In the genomic region with DNA sequence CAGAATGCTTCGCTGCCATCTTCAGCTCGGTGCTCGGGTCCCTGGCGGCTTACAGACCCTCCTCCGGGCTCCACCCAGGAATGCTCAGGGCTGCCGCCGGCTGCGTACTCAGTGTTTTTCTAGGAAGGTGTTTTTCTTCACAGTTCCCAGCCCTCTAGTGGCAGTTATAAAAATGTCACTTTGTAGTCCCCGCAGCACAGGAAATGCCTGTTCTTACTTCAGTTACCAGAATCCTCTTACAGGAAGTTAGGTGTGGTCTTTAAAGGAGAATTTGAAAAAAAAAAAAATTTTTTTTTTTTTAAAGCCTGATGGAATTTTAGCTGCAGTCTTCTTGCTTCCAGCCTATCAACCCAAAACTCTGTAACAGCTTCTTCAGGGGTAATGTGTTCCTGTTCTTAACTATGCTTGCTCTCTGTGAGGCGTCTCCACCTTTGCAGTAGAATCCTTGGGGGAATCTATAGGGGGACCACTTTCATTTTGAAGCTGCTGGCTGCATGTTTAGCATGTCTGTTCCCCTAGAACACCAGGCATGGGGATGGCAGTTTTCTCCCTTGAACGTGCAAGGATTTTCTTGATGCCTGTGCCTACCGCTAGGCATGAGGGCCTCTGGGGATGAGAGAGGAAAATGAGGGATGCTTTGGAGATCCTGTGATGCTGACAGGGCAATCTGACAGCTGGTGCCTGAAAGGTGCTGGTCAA, we compare ENCODE assay signal across 8 mouse cellular contexts. TPM values are rescaled to one million over a fixed set of nuclear protein-coding genes. Genes with fewer than 3 reads are reported as not detected.
DNase-seq lines count a peak whose midpoint lies in the region; ATAC-seq and TF ChIP-seq lines count a peak whose summit lies in the region.

No protein-coding gene starts in this region.

- TF ChIP-seq EP300 in lung, postnatal 0 days (IDR thresholded peaks at IDR 0.05) = no peak

- in situ Hi-C loops in Patski (cut with MboI; ENCODE audit: low pct_unique_long_range_greater_than_20kb) = no loop called here

- POLR2A ChIA-PET in Patski (lab: Charles Lee) = no interaction called here

- TF ChIP-seq CTCF in Patski (IDR thresholded peaks at IDR 0.05) = peak; percentile 78
- peak; percentile 67 for TF ChIP-seq CTCF in lung, postnatal 0 days (IDR thresholded peaks at IDR 0.05)

- peak overlapping the region; percentile 49 for H3K4me3 ChIP-seq in hindbrain, embryonic 13.5 days
- peak overlapping the region; percentile 30 for H3K4me3 ChIP-seq in lung, postnatal 0 days (ENCODE audit: low read depth, low read length)

- H3K4me2 ChIP-seq in hindbrain, embryonic 13.5 days = peak overlapping the region; percentile 67
- H3K4me2 ChIP-seq in lung, postnatal 0 days (replicated peaks; ENCODE audit: low read depth, low read length) = peak overlapping the region; percentile 51

- CTCF ChIA-PET in Patski (lab: Charles Lee) = interaction anchor here (1.0 to 1.1 kb wide), 2 partner anchors 11 to 257 kb away, joined by 3 to 5 read pairs; no protein-coding TSS in a partner anchor

- H3K4me1 ChIP-seq in hindbrain, embryonic 13.5 days (replicated peaks) = peaks cover 19% of the 10 kb centered on the region
- no peaks in the 10 kb centered on the region for H3K4me1 ChIP-seq in lung, postnatal 0 days (ENCODE audit: insufficient read depth, low read depth, low read length)

- peak overlapping the region; percentile 90 for H3K27ac ChIP-seq in hindbrain, embryonic 13.5 days
- no peak overlapping the region for H3K27ac ChIP-seq in lung, postnatal 0 days (ENCODE audit: low read length)

- no peaks in the 10 kb centered on the region for H3K9me3 ChIP-seq in hindbrain, embryonic 13.5 days
- H3K9me3 ChIP-seq in lung, postnatal 0 days (ENCODE audit: low read length) = no peaks in the 10 kb centered on the region

- WGBS in hindbrain, embryonic 13.5 days = 9% methylated on average over 12 of the region's 12 CpGs
- 19% methylated on average over 12 of the region's 12 CpGs for WGBS in lung, postnatal 0 days

- peak overlapping the region; percentile 80 for H3K9ac ChIP-seq in hindbrain, embryonic 13.5 days
- H3K9ac ChIP-seq in lung, postnatal 0 days (replicated peaks; ENCODE audit: low read depth) = no peak overlapping the region

- H3K27me3 ChIP-seq in Patski = peaks cover 15% of the 10 kb centered on the region
- no peaks in the 10 kb centered on the region for H3K27me3 ChIP-seq in hindbrain, embryonic 13.5 days
- no peaks in the 10 kb centered on the region for H3K27me3 ChIP-seq in lung, postnatal 0 days (replicated peaks; ENCODE audit: insufficient read depth, low read length)

- peak; percentile 100 for ATAC-seq in Patski
- peak; percentile 98 for ATAC-seq in hindbrain, embryonic 13.5 days (ENCODE audit: low FRiP score)
- peak; percentile 90 for ATAC-seq in lung, postnatal 0 days
- no peak for ATAC-seq in monocyte, adult 5-6 weeks (replicated peaks; ENCODE audit: insufficient number of reproducible peaks, low FRiP score, low TSS enrichment, poor library complexity, severe bottlenecking)

- no peaks in the 10 kb centered on the region; the same call in 1 of the 2 replicates for H3K36me3 ChIP-seq in hindbrain, embryonic 13.5 days
- no peaks in the 10 kb centered on the region for H3K36me3 ChIP-seq in lung, postnatal 0 days (ENCODE audit: insufficient read depth, low read length)

- DNase-seq in Patski (ENCODE audit: low read depth, low spot score) = peak; percentile 61
- DNase-seq in cerebellum, adult 9-10 months = peak; percentile 93
- DNase-seq in frontal cortex, postnatal 10 days (ENCODE audit: low spot score in 2 of 2) = peak; percentile 81 to 82
- peak; percentile 71 to 79 for DNase-seq in layer of hippocampus, postnatal 10 days (ENCODE audit: low spot score in 2 of 2)
- peak; percentile 90 for DNase-seq in lung, postnatal 0 days (ENCODE audit: low spot score)
- peak; percentile 53 for DNase-seq in retina, adult 2 months (ENCODE audit: low read depth, low spot score)

RNA-seq across cellular contexts. Expression of a gene that starts 48.0 kb away (rescaled TPM):
- polyA plus RNA-seq in Patski (2021) = 2.7 TPM
- 37.1 and 38.6 TPM in 2 replicates for polyA plus RNA-seq in hindbrain, embryonic 13.5 days (2015; fragmentation: Nextera tagmentation; extraction: Ambion mirVana)
- total RNA-seq in layer of hippocampus, postnatal 10 days (2021) = 100 to 1,000 TPM; 260 to 266 TPM
- polyA plus RNA-seq in lung, postnatal 0 days (2015; fragmentation: Nextera tagmentation; extraction: Ambion mirVana) = 0.39 and 0.72 TPM in 2 replicates
- not detected in 3 replicates for total RNA-seq in monocyte, adult 5-6 weeks (2017)

Comparison
In these comparisons a context has a peak if more than half of its experiments do, and no peak if none do; other contexts are left out.
1. RNA of a gene that starts 48.0 kb away (polyA plus RNA-seq): 37.1 to 38.6 TPM in hindbrain, embryonic 13.5 days; 2.7 TPM in Patski (single experiment) and 0.39 to 0.72 TPM in lung, postnatal 0 days; every median in the first group is over 10 times any median in the second.
2. Peak in every context shown above with its lines, with median percentiles within 50 percentile points of each other: DNase-seq.